Mouse (Mus musculus) frontal cortex, adult (tissue): ENCODE data around the gene Oxct1.

Experiments
- ATAC-seq: cut with Nextera tagmentation; 2 replicates; pipeline ENCODE4 v1.9.2; 2017; ENCODE audit warnings: mild to moderate bottlenecking, moderate library complexity, mixed read lengths; ENCODE audit not compliant: low TSS enrichment

Oxct1 gene

DNA sequence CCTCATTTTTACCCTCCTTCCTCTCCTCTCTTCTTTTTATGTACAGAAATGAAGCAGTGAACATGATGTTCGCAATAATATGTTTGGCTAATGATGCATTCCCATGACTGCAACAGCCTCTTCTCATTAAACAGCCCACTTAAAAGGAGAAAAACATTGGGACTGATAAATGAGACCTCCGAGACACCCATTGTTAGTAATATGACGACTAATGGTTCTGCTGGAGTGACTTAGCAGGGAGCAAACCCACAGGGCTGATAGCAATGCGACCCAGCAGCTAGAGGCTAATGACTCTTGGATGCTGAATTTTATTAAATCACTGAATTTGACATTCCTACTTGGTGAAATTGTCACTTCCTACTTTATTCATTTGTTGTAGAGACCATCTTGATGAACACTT, 79.3 kb downstream of the Oxct1 start:
- no peak for ATAC-seq

DNA sequence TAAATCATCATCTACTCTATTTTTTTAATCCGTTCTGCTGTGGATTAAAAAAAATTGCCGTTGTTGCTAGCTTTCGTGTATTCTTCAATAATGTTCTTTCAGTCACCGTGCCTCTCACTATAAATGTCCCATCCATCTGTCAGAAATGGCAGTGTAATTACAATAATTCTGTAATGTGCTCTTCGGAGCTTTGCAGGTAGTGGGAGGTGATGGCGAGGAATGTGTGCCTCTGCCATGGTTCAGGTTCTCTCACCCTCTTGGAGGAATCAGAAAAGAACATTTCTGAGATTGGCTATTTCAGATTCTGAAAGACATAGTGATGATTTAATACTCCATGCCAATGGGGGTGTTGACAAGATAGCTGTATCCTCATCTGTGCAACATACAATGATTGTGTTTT, 93.8 kb downstream of the Oxct1 start:
- ATAC-seq: peak; percentile 82

DNA sequence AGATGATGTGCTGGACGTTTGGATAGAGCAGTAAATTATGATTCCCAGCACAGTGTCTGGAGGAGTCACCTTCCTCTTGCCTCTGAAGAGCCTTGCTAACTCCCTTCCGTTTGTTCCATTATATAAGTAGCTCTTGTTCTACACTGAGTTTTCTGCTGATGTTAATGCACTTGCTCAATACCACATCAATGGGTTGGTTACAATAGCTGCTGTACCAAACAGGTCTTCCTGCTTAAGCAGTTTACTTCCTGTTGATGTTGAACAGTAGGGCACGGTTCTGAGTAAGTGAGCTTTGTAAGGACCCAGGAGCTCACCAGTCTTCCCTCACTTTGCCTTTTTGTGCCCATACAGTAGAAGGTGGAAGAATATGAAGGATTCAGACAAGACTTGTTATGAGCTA, 98.5 kb downstream of the Oxct1 start:
- no peak for ATAC-seq

DNA sequence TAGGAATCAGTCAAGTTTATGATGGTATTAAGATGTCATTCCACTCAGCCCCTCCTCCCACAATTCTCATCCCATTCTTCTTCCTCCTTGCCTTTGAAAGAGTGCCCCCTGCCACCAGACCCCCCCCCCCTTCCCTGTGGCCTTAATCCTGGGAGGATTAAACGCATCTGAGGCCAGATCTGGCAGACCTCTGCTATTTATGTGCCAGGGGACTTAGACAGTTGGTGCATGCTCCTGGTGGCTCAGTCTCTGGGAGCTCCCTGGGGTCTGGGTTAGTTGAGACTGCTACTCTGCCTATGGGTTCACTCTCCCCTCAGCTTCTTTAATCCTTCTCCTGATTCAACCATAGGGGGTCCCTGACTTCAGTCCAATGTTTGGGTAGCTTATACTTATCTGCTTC, 112.3 kb downstream of the Oxct1 start:
- ATAC-seq: no peak

DNA sequence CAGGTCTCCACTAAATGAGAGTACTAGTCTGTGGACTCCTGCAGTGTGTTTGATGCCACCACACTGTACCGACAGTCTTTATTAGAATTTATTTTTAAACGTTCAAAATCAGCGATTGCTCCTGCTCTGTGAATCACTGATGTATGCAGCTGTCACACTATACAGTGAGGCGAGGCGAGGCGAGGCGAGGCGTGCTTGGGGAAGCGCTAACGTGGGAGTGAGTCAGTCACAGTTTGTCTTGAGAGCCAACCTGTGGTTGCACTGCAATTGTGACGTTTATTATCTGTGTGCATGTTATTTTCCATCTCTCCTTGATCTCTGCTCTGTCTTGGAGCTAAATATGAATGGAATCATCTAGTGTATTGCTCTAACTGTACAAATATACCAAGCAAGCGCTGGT, 113.3 kb downstream of the Oxct1 start:
- ATAC-seq: peak; percentile 98

DNA sequence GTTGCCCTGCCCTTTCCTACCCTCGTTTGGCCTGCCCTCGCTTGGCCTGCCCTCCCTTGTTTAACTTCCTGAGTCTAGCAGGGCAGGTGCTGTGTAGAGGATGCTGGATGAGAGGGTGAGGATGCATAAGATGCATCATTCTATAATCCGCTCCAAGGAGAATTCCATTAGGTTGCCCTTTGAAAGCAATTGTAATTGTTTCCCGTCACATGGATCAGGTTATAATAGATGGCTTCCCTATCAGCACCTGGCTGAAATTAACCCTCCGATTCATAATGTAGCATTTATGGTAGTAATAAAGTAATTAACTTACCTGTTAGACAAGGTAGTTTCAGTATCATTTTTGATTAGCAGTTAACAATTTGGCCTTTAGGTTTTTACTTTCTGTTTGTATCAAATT, 119.2 kb downstream of the Oxct1 start:
- no peak for ATAC-seq

DNA sequence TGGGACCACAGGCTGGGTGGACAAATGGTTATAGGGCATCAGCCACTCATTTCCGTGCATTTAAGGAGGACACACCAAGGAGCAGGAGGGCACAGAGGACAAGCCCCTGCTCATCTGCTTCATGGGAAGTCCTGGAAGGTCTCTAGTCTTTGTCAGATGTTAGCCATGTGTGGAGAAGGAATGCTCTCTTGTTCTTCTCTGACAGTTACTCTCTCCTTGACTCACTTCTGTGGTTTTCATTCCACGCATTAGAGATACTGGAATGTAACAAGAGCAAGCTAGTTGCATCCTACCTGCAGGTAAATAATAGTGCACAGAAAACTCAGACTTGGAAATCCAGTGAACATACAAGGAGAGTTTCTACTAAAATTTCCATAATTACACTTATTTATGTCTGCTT, 121.5 kb downstream of the Oxct1 start:
- ATAC-seq: no peak

DNA sequence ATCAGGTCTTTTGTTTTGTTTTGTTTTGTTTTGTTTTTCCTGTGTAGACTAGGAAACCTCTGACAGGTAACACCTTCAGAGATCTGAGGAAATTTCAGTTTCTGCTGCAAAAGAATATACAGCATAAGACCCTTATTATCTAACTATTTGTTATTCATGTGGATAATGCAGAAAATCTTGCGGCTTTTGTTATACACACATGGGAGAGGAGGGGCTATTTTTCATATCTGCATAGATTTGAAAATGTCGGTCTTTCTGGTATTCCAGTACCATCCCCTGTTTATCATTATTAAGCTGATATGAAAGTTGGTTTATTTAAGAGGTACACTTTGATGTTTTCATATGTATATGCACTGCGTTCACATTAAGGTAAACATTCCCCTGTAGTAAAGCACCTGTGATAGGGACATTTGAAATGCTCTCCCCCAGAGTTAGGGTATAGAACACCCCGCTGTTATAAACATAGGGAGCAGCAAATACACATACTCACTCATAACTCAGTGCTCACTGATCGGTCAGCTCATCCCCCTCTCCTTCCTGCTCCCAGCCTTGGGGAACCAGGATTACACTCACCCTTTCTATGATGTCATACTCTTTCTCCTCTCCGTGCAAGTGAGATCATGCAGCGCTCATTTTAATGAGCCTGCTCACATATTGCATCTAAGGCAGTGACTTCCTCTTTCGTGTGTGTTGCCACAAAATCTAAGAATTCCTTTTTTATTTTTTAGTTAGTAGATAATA, 122.6 kb downstream of the Oxct1 start:
- ATAC-seq: no peak

DNA sequence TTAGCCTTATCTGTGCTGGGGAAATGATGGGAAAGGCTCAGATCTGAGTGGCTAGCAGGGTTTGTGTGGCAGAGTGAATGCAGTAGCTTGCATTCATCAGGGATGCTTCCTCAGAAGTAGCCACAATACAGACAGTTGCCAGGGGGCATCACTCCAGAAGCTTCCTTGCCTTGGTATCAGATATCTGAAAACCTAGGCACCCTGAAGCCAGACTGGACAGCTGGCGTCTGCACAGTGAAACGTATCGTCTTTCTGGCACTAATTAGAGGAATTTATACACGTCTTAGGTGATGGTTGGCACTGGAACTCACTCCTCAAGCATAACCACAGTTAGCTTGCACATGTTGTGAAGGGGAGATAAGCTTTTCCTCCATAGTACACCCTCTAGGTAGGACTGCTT, 128.5 kb downstream of the Oxct1 start:
- ATAC-seq: no peak

DNA sequence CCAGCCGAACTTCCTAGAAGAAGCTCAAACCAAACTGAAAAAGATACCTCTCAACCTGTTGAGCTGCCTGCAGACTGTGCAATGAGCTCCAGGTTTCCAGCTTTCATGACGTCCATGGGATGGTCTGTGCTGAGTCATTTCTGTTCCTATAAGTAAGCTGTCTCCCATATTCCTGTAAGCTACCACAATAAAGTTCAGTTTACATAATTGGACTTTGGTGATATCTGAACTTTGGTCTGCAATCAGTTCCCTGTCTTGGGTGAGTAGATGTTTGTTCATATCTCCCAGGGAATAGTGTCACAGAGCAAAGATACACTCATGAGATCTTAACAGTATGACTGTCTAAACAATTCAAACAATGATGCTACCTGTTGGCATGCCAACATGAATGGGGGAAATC, 141.8 kb downstream of the Oxct1 start:
- ATAC-seq: no peak

DNA sequence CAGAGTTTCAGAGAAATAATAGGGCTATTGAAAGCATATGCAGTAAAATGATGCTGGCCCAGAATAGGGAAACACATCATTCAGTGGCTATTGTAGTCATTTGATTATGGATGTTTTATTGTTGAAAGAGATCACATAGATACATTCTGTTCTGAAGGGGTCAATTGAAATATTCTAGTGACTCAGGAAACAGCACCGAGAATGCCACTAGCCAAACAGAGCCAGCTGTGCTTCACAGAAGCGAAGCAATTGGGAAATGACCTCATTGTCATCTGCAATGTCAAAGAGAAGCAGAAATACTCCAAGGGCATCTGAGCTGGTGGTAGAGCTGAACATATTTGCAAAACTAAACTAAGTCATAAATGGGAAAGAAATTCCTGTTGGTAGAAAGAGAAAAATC, 145.4 kb downstream of the Oxct1 start:
- no peak for ATAC-seq

DNA sequence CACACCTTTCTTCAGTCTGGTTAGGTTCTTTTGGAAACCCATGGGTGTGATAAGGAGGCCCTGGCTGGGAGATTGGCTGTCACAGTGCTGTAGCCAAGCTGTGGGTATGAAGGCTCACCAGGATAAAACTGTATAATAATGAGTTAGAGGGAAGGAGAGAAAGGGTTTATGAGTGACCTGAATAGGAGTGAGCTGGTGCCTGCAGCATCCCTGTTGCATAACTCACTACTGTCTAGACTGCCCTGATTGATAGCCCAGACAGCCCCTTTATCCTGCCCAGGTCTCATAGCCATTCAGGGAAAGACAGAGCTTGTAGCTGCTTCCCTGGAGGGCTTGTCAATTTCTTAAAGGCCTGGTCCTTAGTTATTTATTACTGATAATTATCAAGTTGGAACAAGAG, 171.7 kb downstream of the Oxct1 start:
- ATAC-seq: no peak
